Mouse (Mus musculus) lung, adult 18-20 months (tissue): ENCODE data around the gene Gm2696.
"Not testable (repeated sequence)": the region's sequence is repeated elsewhere in the genome, so short reads cannot be mapped to it uniquely, and the experiment has no call there.

Experiments
- DNase-seq, 2 experiments: peaks; one replicate each; pipeline ENCODE4 v3.0.0; 2022; ENCODE audit warnings: mixed read lengths in 2 of 2

Gm2696 gene

GRCm38 (mm10) chr10:77814382-77814781 lies at the start of gene Gm2696:
Gene Gm2696, plus strand, starts transcription at chr10:77814682.
- no peak for DNase-seq

- DNase-seq = no peak
Measured at GRCm38 (mm10) chr10:77769727-77770126, 44.8 kb upstream of the Gm2696 start.

GRCm38 (mm10) chr10:77771225-77771624 lies 43.3 kb upstream of the Gm2696 start, which contains the start of gene Gm3238:
Gene Gm3238, minus strand, starts transcription at chr10:77771325.
- not testable (repeated sequence) for DNase-seq

- DNase-seq = not testable (repeated sequence)
Measured at GRCm38 (mm10) chr10:77772142-77772541, 42.3 kb upstream of the Gm2696 start.

GRCm38 (mm10) chr10:77776844-77777243 lies 37.6 kb upstream of the Gm2696 start, which contains the start of gene Gm7138:
Gene Gm7138, minus strand, starts transcription at chr10:77776944.
- not testable (repeated sequence) for DNase-seq

- DNase-seq = not testable (repeated sequence)
Measured at GRCm38 (mm10) chr10:77782442-77782841, 32.0 kb upstream of the Gm2696 start, which contains the start of gene Gm3250. Gene Gm3250, minus strand, starts transcription at chr10:77782542.

- DNase-seq = not testable (repeated sequence)
Measured at GRCm38 (mm10) chr10:77783396-77783795, 31.1 kb upstream of the Gm2696 start.

- not testable (repeated sequence) for DNase-seq
Measured at GRCm38 (mm10) chr10:77787876-77788275, 26.6 kb upstream of the Gm2696 start, which contains the start of gene Gm7137. Gene Gm7137, minus strand, starts transcription at chr10:77788200.

- no peak for DNase-seq
Measured at GRCm38 (mm10) chr10:77788621-77789020, 25.9 kb upstream of the Gm2696 start.

GRCm38 (mm10) chr10:77794976-77795375 lies 19.5 kb upstream of the Gm2696 start, which contains the start of gene Gm9639:
Gene Gm9639, minus strand, starts transcription at chr10:77795076.
- no peak for DNase-seq

GRCm38 (mm10) chr10:77797677-77798076 lies 16.8 kb upstream of the Gm2696 start:
- DNase-seq = no peak

- not testable (repeated sequence) for DNase-seq
Measured at GRCm38 (mm10) chr10:77798164-77798920, 16.1 kb upstream of the Gm2696 start.

- no peak for DNase-seq
Measured at GRCm38 (mm10) chr10:77798921-77799508, 15.5 kb upstream of the Gm2696 start, which contains the start of gene Gm19668. Gene Gm19668, minus strand, starts transcription at chr10:77799133.

- DNase-seq = no peak
Measured at GRCm38 (mm10) chr10:77804095-77804494, 10.4 kb upstream of the Gm2696 start.

GRCm38 (mm10) chr10:77811743-77812142 lies 2.7 kb upstream of the Gm2696 start, which contains the start of gene Gm9507:
Gene Gm9507, minus strand, starts transcription at chr10:77811843.
- DNase-seq = no peak

GRCm38 (mm10) chr10:77815514-77815913 lies 1.0 kb downstream of the Gm2696 start:
- DNase-seq = peak; percentile 6 to 9

GRCm38 (mm10) chr10:77818523-77818922 lies 4.0 kb downstream of the Gm2696 start:
- no peak for DNase-seq

- no peak for DNase-seq
Measured at GRCm38 (mm10) chr10:77819203-77819602, 4.7 kb downstream of the Gm2696 start.

- DNase-seq = no peak
Measured at GRCm38 (mm10) chr10:77826951-77827350, 12.5 kb downstream of the Gm2696 start, which contains the start of gene Krtap10-4. Gene Krtap10-4, minus strand, starts transcription at chr10:77827095.

GRCm38 (mm10) chr10:77835647-77836046 lies 21.2 kb downstream of the Gm2696 start, which contains the start of gene Krtap10-10:
Gene Krtap10-10, plus strand, starts transcription at chr10:77835947.
- no peak for DNase-seq

- no peak for DNase-seq
Measured at GRCm38 (mm10) chr10:77839006-77839405, 24.5 kb downstream of the Gm2696 start.

- no peak for DNase-seq
Measured at GRCm38 (mm10) chr10:77846503-77846902, 32.0 kb downstream of the Gm2696 start, which contains the start of gene Gm36176. Gene Gm36176, plus strand, starts transcription at chr10:77846803.

- DNase-seq = no peak
Measured at GRCm38 (mm10) chr10:77846961-77847360, 32.5 kb downstream of the Gm2696 start.
